Mouse (Mus musculus) intestine, postnatal 0 days (tissue): ENCODE results near the gene Gm10778. TPM values are rescaled to one million over a fixed set of nuclear protein-coding genes. Genes with fewer than 3 reads are reported as not detected.
"Not testable (repeated sequence)": the region's sequence is repeated elsewhere in the genome, so short reads cannot be mapped to it uniquely, and the experiment has no call there.

Experiments
- ATAC-seq: fragments of 200-750 bp; cut with Nextera tagmentation; 2 replicates; pipeline ENCODE4 v1.8.0; 2017; ENCODE audit warnings: mild to moderate bottlenecking, moderate TSS enrichment, moderate library complexity
- H3K27ac ChIP-seq: fragments of 300-500 bp; sonication (generic); 2 replicates; pipeline ENCODE4 v1.5.1; 2014; ENCODE audit warnings: mild to moderate bottlenecking, low read depth, low read length, moderate library complexity
- H3K27me3 ChIP-seq: fragments of 300-500 bp; sonication (generic); replicated peaks from 2 replicates; pipeline ENCODE4 v1.6.1; 2014; ENCODE audit warnings: low read length, mixed read lengths; ENCODE audit not compliant: control insufficient read depth, insufficient read depth
- H3K36me3 ChIP-seq: fragments of 300-500 bp; sonication (generic); 2 replicates; pipeline ENCODE4 v1.6.1; 2014; ENCODE audit warnings: mild to moderate bottlenecking, moderate library complexity; ENCODE audit not compliant: control insufficient read depth, insufficient read depth
- H3K4me1 ChIP-seq: fragments of 300-500 bp; sonication (generic); replicated peaks from 2 replicates; pipeline ENCODE4 v1.6.1; 2014; ENCODE audit warnings: antibody characterized with exemption, low read length, mixed read lengths; ENCODE audit not compliant: control insufficient read depth, insufficient read depth
- H3K4me2 ChIP-seq: fragments of 300-500 bp; sonication (generic); replicated peaks from 2 replicates; pipeline ENCODE4 v1.6.1; 2014; ENCODE audit warnings: low read depth, mild to moderate bottlenecking, moderate library complexity
- H3K4me3 ChIP-seq: fragments of 300-500 bp; sonication (generic); 2 replicates; pipeline ENCODE4 v1.5.1; 2014; ENCODE audit warnings: low read depth, low read length
- H3K9ac ChIP-seq: fragments of 300-500 bp; sonication (generic); 2 replicates; pipeline ENCODE4 v1.6.1; 2014; ENCODE audit warnings: mild to moderate bottlenecking, low read depth, low read length
- H3K9me3 ChIP-seq: fragments of 300-500 bp; sonication (generic); 2 replicates; pipeline ENCODE4 v1.6.1; 2016; ENCODE audit warnings: mixed run types; ENCODE audit not compliant: control insufficient read depth
- CTCF ChIP-seq: sonication (generic); IDR thresholded peaks from 2 replicates; pipeline ENCODE4 v1.5.1; 2016; ENCODE audit warnings: low read depth, mild to moderate bottlenecking, control low read depth, antibody characterized with exemption, moderate library complexity
- WGBS: fragments of 180-500 bp; shearing (Covaris S2); extraction: QIAGEN DNeasy Blood & Tissue Kit; methylation state at CpG from one replicate; pipeline ENCODE4 v1.1.7; 2014; 5-methylcytosine and 5-hydroxymethylcytosine counted together
- polyA plus RNA-seq: library from polyadenylated mRNA; unstranded; fragments of >200 nt; fragmentation: Nextera tagmentation; extraction: Ambion mirVana; gene quantifications from 2 replicates; pipeline ENCODE4 v1.2.1, GENCODE M21; 2015

Gene Gm10778
- polyA plus RNA-seq, 1 experiment from 2014 or later = 1.6 TPM

DNA sequence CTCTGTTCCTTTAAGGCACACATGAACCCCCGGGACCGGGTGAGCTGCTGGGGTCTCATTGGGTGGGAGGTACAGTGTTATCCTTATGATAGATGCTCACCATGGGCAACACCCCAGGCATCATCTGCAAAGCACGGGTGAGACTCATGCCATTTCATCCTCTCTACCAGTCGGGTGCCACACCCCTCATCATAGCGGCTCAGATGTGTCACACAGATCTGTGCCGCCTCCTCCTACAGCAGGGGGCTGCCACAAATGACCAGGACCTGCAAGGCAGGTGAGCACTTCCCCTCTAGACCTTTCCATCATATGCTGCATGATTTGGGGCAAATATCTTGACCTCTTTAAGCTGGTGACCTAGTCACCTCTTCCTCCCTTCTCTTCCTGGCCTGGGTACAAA lies 10.8 kb upstream of the Gm10778 start:
- no peaks in the 10 kb centered on the region; the same call in 1 of the 2 replicates for H3K36me3 ChIP-seq
- 0 out of 2 replicates have a peak, but pooled peaks cover 4% of the 10 kb centered on the region for H3K4me1 ChIP-seq
- no peak overlapping the region for H3K27ac ChIP-seq
- no peaks in the 10 kb centered on the region for H3K9me3 ChIP-seq
- no peak overlapping the region for H3K4me3 ChIP-seq
- H3K4me2 ChIP-seq = no peak overlapping the region
- 71% methylated on average over 6 of the region's 6 CpGs for WGBS
- ATAC-seq = no peak
- no peaks in the 10 kb centered on the region for H3K27me3 ChIP-seq
- TF ChIP-seq CTCF = no peak
- H3K9ac ChIP-seq = no peak overlapping the region

DNA sequence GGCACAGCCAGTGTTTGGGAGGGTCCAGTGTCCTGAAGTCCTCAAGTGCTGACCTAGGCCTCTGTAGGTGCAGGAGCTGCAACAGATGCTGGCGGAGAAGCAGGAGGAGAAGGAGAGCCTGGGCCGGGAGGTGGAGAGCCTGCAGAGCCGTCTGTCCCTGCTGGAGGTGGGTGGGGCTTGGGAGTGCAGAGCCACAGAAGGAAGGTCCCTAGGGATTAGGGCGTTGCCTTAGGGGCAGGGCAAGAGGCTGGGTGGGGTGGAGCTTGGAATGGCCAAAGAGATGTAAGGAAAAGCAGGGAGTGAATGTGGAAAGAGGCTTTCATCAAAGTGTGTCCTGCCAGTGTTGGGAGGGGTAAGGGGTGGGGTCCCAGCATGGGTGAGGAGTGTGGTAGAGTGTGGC lies 8.0 kb upstream of the Gm10778 start:
- not testable (repeated sequence) for ATAC-seq, H3K4me3 ChIP-seq, H3K27ac ChIP-seq, H3K9ac ChIP-seq, H3K9me3 ChIP-seq, H3K4me1 ChIP-seq, H3K27me3 ChIP-seq, H3K4me2 ChIP-seq, H3K36me3 ChIP-seq
- 28% methylated on average over 4 of the region's 4 CpGs for WGBS

DNA sequence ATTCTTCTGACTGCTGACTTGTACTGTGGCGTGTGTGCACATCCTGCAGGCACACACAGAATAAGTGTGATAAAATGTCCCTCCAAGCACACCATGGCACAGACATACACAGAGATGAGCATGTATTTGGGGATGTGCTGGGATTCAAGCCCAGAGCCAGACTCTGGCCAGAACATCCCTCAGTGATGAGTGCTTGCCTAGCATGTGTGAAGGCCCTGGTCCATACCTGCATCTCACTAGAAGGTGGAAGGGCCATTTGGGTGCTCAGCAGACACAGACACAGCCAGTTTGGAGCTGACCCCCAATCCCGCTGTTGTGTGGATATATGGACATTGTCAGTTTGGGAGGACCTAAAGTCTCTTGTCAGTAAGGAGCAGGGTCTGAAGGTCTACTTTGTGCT lies 7.3 kb upstream of the Gm10778 start:
- ATAC-seq = no peak
- Histone ChIP-seq H3K27me3 (no peaks in the 10 kb centered on the region), H3K27ac (no peak overlapping the region), H3K4me2 (no peak overlapping the region), H3K4me3 (no peak overlapping the region), H3K9me3 (no peaks in the 10 kb centered on the region), H3K4me1 (0 out of 2 replicates have a peak, but pooled peaks cover 4% of the 10 kb centered on the region), H3K9ac (no peak overlapping the region; the same call in 1 of the 2 replicates), H3K36me3 (no peaks in the 10 kb centered on the region; the same call in 1 of the 2 replicates)
- no peak for TF ChIP-seq CTCF
- WGBS = 87% methylated on average over 2 of the region's 2 CpGs

DNA sequence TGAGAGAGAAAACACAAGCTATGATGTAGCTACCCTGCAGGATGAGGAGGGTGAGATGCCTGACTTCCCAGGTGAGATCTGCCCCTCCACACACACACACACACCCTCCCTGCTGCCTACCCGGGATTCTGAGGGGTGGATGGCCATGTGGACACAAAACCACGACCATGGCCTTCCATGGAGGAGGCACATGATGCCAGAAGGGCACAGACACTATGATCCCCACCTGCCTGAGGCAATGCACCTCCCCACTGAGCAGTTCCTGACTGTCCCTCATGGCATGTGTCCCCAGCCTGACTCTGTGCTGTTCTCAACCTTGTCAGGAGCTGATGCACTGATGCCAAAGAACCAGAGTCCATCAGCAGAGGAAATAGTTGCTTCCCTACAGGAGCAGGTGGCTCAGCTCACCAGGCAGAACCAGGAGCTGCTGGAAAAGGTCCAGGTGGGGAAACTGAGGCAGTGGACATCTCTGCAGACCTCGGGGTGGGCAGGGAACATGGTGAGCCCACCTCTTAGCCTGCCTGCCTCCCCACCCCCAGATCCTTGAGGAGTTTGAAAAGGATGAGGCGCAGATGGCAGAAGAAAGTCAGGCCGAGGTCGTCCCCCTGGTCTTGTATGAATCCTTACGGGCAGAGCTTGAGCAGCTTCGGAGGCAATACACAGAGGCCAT lies 6.7 kb upstream of the Gm10778 start:
- Histone ChIP-seq H3K27ac (no peak overlapping the region), H3K4me2 (peak overlapping the region; percentile 92), H3K9ac (peak overlapping the region; percentile 86), H3K9me3 (no peaks in the 10 kb centered on the region), H3K36me3 (no peaks in the 10 kb centered on the region; the same call in 1 of the 2 replicates), H3K27me3 (no peaks in the 10 kb centered on the region), H3K4me1 (0 out of 2 replicates have a peak, but pooled peaks cover 4% of the 10 kb centered on the region), H3K4me3 (peak overlapping the region; percentile 74; the same call in 1 of the 2 replicates)
- ATAC-seq = no peak
- WGBS = 72% methylated on average over 8 of the region's 8 CpGs
- TF ChIP-seq CTCF = no peak

DNA sequence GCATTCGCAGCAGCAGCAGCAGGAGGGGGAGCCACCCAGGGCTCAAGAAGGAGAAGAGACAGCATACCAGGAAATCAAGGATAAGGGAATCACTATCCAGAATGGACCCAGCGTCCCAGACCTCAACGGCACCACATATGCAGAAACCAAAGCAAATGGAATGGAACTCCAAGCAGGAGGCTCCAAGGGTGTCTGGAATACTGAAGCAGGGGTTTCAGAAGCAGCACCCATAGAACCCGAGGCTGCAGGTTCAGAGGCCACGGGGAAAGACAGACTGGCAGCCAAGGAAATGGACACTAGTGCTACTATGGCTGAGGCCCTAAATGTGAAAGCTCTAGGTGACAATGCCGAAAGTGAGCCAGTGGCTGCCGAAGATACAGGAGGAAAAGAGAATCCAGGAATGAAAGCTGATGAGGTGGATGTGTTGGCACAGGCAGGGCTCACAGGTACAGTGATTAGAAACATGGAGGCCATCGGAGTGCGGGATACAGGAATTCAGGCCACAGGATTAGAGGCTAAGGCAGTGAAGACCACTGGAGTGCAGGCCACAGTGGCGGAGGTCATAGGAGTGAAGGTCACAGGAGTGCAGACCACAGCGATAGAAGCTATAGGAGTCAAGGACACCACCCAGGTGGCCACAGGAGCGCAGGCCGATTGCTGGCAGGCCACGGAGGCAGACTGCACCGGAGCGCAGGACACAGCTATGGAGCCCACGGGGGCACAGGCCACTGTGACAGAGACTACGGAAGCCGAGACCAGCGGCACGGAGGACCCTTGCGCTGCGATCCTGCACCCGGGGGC lies 6.0 kb upstream of the Gm10778 start:
- ATAC-seq = no peak; the same call in 1 of the 2 replicates
- 11% methylated on average over 24 of the region's 24 CpGs for WGBS
- H3K9me3 ChIP-seq = no peaks in the 10 kb centered on the region
- peak overlapping the region; percentile 74 for H3K4me3 ChIP-seq
- peak overlapping the region; percentile 94 for H3K27ac ChIP-seq
- 0 out of 2 replicates have a peak, but pooled peaks cover 4% of the 10 kb centered on the region for H3K4me1 ChIP-seq
- no peak for TF ChIP-seq CTCF
- no peaks in the 10 kb centered on the region for H3K27me3 ChIP-seq
- peak overlapping the region; percentile 92 for H3K4me2 ChIP-seq
- no peaks in the 10 kb centered on the region; the same call in 1 of the 2 replicates for H3K36me3 ChIP-seq
- H3K9ac ChIP-seq = peak overlapping the region; percentile 86

DNA sequence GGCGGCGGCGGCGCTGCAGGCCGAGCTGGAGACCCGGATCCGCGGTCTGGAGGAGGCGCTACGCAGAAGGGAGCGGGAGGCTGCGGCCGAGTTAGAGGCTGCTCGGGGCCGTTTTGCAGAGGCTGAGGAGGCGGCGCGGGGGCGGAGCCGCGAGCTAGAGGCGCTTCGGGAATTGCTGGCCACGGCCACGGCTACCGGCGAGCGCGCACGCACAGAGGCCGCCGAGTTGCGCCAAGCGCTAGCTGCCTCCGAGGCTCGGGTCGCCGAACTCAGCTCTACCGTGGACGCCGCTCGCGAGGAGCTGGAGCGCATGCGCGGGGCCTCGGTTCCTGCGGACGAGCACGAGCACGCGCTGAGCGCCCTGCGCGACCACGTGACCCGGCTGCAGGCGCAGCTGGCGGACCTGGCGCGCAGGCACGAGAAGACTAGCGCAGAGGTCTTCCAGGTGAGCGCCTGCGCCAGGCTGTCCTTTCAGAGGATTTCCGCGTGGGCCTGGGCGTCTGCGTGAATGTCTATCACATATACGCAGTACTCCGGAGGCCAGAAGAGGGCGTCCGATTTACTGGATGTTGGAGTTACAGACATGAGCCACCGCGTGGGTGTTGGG lies 5.3 kb upstream of the Gm10778 start:
- Histone ChIP-seq H3K4me3 (peak overlapping the region; percentile 74), H3K9ac (peak overlapping the region; percentile 86), H3K9me3 (no peaks in the 10 kb centered on the region), H3K27me3 (no peaks in the 10 kb centered on the region), H3K36me3 (no peaks in the 10 kb centered on the region; the same call in 1 of the 2 replicates), H3K4me1 (0 out of 2 replicates have a peak, but pooled peaks cover 4% of the 10 kb centered on the region), H3K4me2 (peak overlapping the region; percentile 92), H3K27ac (peak overlapping the region; percentile 94)
- TF ChIP-seq CTCF = peak; percentile 71
- under 1% methylated on average over 70 of the region's 75 CpGs for WGBS
- peak; percentile 91 for ATAC-seq
